Mouse (Mus musculus) liver, embryonic 11.5 days (tissue): ENCODE data around the gene Pinlyp. TPM values are rescaled to one million over a fixed set of nuclear protein-coding genes. Genes with fewer than 3 reads are reported as not detected.
A peak's percentile ranks its signal among the peaks of the same experiment; 100 is the strongest.

Source experiments
- ATAC-seq: fragments of 200-750 bp; cut with Nextera tagmentation; replicated peaks from 2 replicates; pipeline ENCODE4 v1.8.0; 2017; ENCODE audit warnings: moderate number of reproducible peaks, mild to moderate bottlenecking, moderate TSS enrichment, moderate library complexity; ENCODE audit not compliant: low FRiP score
- DNase-seq: peaks from one replicate; pipeline ENCODE4 v3.0.0-alpha.2; 2017; ENCODE audit warnings: low spot score
- H3K27ac ChIP-seq: fragments of 300-500 bp; sonication (generic); 2 replicates; pipeline ENCODE4 v1.5.1; 2014; ENCODE audit warnings: mild to moderate bottlenecking, low read depth, low read length, control low read depth
- H3K27me3 ChIP-seq: fragments of 300-500 bp; sonication (generic); replicated peaks from 2 replicates; pipeline ENCODE4 v1.6.1; 2014; ENCODE audit warnings: low read length, mixed read lengths; ENCODE audit not compliant: control insufficient read depth, insufficient read depth
- H3K36me3 ChIP-seq: fragments of 300-500 bp; sonication (generic); 2 replicates; pipeline ENCODE4 v1.6.1; 2014; ENCODE audit warnings: mild to moderate bottlenecking, low read length, moderate library complexity, mixed read lengths; ENCODE audit not compliant: control insufficient read depth, insufficient read depth
- H3K4me1 ChIP-seq: fragments of 300-500 bp; sonication (generic); replicated peaks from 2 replicates; pipeline ENCODE4 v1.6.1; 2014; ENCODE audit warnings: low read length, mixed read lengths; ENCODE audit not compliant: control insufficient read depth, insufficient read depth
- H3K4me2 ChIP-seq: fragments of 300-500 bp; sonication (generic); 2 replicates; pipeline ENCODE4 v1.6.1; 2014; ENCODE audit warnings: mild to moderate bottlenecking, control low read depth, moderate library complexity
- H3K4me3 ChIP-seq: fragments of 300-500 bp; sonication (generic); 2 replicates; pipeline ENCODE4 v1.5.1; 2014; ENCODE audit warnings: low read depth, low read length, control low read depth
- H3K9ac ChIP-seq: fragments of 300-500 bp; sonication (generic); 2 replicates; pipeline ENCODE4 v1.6.1; 2014; ENCODE audit warnings: low read depth, low read length, control low read depth
- H3K9me3 ChIP-seq: fragments of 300-500 bp; sonication (generic); 2 replicates; pipeline ENCODE4 v1.6.1; 2016; ENCODE audit warnings: low read length, inconsistent platforms, mixed read lengths; ENCODE audit not compliant: control insufficient read depth
- WGBS: fragments of 180-500 bp; shearing (Covaris S2); extraction: QIAGEN DNeasy Blood & Tissue Kit; methylation state at CpG from one replicate; pipeline ENCODE4 v1.1.7; 2014; 5-methylcytosine and 5-hydroxymethylcytosine counted together
- polyA plus RNA-seq: library from polyadenylated mRNA; unstranded; fragments of >200 nt; fragmentation: Nextera tagmentation; extraction: Ambion mirVana; gene quantifications from 2 replicates; pipeline ENCODE4 v1.2.1, GENCODE M21; 2014

Gene Pinlyp
- polyA plus RNA-seq, 1 experiment from 2014 or later: not detected

DNA sequence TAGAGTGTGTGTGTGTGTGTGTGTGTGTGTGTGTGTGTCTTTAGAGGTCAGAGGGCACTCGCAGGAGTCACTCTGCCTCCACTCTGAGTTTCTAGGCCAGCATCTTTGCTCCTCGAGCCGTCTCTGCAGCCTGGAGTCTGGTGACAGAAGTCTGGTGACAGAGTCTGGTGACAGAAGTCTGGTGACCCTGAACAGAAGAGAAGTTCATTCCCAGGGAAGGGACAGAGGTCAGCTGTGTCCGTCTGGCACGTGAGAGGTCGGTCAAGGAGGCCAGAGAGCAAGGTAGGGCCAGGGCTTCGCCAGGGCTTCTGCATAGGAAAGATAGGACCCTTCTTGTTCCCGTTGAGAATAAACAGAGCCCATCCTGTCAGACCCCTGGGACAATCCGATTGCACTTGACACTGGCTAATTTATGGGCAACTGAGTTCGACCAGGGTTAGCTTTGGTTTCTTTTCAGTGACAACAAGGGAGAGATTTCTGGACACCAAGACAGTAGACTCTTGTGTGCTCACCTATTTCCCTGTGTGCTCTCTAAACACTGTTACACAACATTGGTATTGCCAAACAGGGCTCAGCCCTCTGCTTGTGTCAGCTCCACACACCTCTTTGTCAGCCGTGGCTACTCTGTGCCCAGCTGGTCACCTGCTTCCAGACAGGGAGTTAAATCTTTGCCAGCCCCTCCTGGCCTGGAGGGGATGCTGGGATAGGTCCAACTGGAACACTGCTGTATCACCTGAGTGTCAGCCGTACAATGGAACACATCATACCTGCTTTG is 6.3 kb upstream of the Pinlyp start:
- H3K27ac ChIP-seq: no peak overlapping the region
- H3K4me3 ChIP-seq: no peak overlapping the region
- DNase-seq: no peak
- H3K9me3 ChIP-seq: no peaks in the 10 kb centered on the region
- H3K4me1 ChIP-seq: peaks cover 6% of the 10 kb centered on the region
- no peak overlapping the region for H3K4me2 ChIP-seq
- ATAC-seq: no peak
- WGBS: 80% methylated on average over 12 of the region's 12 CpGs
- no peaks in the 10 kb centered on the region for H3K27me3 ChIP-seq
- peaks cover 18% of the 10 kb centered on the region; the same call in 1 of the 2 replicates for H3K36me3 ChIP-seq
- H3K9ac ChIP-seq: no peak overlapping the region

DNA sequence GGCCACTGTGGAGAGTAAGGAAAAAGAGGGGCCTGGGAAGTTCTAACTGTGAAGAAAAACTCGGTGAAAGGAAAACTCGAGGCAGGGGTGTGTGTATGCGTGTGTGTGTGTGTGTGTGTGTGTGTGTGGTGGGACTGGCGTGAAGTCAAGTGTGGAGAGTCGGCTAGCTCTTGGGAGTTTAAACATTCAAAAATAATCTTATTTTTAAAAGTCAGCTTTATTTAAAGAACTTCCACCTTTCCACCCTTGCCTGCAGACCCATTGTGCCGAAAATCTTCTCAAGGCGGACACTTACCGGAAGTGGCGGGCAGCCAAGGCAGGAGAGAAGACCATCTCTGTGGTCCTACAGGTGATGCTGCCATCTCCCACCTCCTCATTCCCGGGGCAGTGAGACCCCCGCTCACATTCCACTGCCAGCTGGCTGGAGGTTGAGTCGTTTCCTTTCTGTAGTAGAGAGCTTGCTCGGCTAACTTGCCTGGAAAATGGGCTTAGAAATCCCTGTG is 1.7 kb upstream of the Pinlyp start:
- Histone ChIP-seq H3K9ac (peak overlapping the region; percentile 67), H3K9me3 (no peaks in the 10 kb centered on the region), H3K27me3 (no peaks in the 10 kb centered on the region), H3K36me3 (peaks cover 12% of the 10 kb centered on the region; the same call in 1 of the 2 replicates), H3K4me3 (peak overlapping the region; percentile 65), H3K4me1 (peaks cover 10% of the 10 kb centered on the region), H3K4me2 (peak overlapping the region; percentile 79), H3K27ac (no peak overlapping the region)
- DNase-seq (no peak), ATAC-seq (peak; percentile 8)
- 31% methylated on average over 13 of the region's 13 CpGs for WGBS

DNA sequence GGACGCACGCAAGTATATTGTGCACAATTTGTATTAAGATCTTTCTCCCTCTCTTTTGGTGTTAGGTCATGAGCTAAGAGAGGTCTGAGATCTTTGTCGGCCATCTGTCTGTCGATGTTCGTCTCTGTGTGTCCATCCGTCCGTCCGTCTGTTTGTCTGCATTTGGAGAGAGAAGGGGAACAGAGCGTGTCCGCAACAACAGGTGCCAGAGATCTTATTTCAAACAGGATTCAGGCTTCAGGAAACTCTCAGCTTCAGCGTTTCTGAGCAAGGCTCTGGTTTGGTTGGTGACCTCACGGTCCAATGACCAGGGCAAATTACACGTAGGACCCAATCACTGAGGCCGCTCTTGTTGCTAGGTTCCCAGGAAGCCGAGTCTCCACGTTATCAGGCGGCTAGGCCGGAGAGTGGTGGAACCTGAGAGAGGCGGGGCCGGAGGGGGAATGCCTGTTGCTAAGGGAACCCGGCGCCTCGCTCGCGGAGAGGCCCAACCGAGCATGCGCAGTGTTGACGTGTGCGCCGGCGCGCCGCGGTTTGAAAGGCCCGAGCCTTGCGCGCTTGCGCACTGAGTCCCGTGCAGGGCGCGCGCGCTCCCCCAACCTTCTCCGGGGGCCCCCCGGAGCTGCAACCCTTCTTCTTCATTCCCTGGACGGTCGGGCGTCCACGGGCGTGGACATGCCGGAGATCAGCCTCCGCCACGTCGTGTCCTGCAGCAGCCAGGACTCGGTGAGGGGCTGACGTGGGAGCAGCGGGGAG is 894 bp upstream of the Pinlyp start:
- Histone ChIP-seq H3K4me2 (peak overlapping the region; percentile 80), H3K27ac (peak overlapping the region; percentile 34; the same call in 1 of the 2 replicates), H3K4me1 (peaks cover 10% of the 10 kb centered on the region), H3K9me3 (no peaks in the 10 kb centered on the region), H3K36me3 (peaks cover 11% of the 10 kb centered on the region; the same call in 1 of the 2 replicates), H3K9ac (peak overlapping the region; percentile 67), H3K4me3 (peak overlapping the region; percentile 65), H3K27me3 (no peaks in the 10 kb centered on the region)
- 1% methylated on average over 57 of the region's 57 CpGs for WGBS
- DNase-seq: peak; percentile 99
- ATAC-seq: peak; percentile 99

DNA sequence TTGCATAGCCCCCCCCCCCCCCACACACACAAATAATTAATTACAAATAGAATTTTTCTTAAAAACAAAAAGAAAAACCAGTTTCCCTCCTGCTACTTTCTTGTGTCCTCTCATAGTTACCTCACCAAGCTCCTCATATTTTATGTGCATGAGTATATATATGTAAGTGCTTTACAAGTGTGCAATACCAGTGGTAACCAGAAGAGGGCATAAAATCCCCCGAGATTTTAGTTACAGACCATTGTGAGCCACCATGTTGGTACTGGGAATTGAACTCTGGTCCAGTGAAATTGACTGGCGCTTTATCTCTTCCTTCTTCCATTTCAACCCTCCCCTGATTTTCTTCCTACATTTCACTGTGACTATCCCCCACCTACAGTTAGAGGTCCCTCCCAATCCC is 1.4 kb downstream of the Pinlyp start:
- Histone ChIP-seq H3K4me3 (no peak overlapping the region), H3K27ac (no peak overlapping the region), H3K27me3 (no peaks in the 10 kb centered on the region), H3K4me2 (no peak overlapping the region), H3K9ac (no peak overlapping the region), H3K4me1 (peaks cover 10% of the 10 kb centered on the region), H3K36me3 (0 out of 2 replicates have a peak, but pooled peaks cover 7% of the 10 kb centered on the region), H3K9me3 (no peaks in the 10 kb centered on the region)
- no peak for DNase-seq
- WGBS: 74% methylated on average over 2 of the region's 2 CpGs
- no peak for ATAC-seq

DNA sequence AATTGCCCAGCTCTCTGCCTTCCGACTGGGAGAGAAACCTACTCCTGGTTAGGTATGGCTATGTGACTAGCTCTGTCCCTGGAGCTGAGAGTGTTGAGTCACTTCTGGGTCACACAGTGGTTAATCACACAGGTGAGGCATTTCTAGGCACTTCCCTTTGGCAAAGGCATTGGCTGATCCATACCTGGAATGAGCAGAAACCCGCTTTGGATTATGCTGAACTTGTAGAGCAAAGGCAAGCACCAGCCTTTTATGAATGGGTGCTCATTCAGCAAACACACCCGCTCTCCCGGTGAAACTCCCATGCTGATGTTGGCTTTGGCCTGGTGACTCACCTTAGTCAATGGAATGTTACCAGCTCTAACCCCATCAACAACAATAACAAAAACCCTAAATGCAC is 6.2 kb downstream of the Pinlyp start:
- Histone ChIP-seq H3K4me3 (no peak overlapping the region), H3K36me3 (no peaks in the 10 kb centered on the region), H3K4me1 (no peaks in the 10 kb centered on the region), H3K27ac (no peak overlapping the region), H3K4me2 (no peak overlapping the region), H3K27me3 (no peaks in the 10 kb centered on the region), H3K9me3 (no peaks in the 10 kb centered on the region), H3K9ac (no peak overlapping the region)
- no peak for ATAC-seq
- 90% methylated on average over 4 of the region's 4 CpGs for WGBS
- no peak for DNase-seq

DNA sequence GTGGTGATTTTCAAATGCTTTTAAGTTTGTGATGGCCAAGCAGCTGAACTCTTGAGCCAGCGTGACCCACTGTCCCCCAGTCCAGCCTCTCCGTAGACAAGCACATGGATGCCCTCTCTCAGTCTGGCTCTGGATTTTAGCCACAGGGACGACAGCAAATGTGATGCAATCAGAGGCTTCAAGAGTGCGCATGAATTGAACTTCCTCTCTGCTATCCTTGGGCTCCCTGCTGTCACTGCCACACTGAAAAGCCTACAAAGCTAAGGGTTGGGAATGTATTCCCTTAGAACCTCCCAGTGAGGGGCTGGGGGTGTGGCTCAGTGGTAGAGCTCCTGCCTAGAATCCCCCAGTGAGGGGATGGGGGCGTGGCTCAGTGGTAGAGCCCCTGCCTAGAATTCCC is 7.2 kb downstream of the Pinlyp start:
- peaks cover 4% of the 10 kb centered on the region for H3K36me3 ChIP-seq
- no peaks in the 10 kb centered on the region for H3K9me3 ChIP-seq
- DNase-seq (no peak), ATAC-seq (no peak)
- WGBS: 61% methylated on average over 5 of the region's 5 CpGs
- no peak overlapping the region for H3K9ac ChIP-seq
- H3K4me3 ChIP-seq: no peak overlapping the region
- no peaks in the 10 kb centered on the region for H3K4me1 ChIP-seq
- H3K27ac ChIP-seq: no peak overlapping the region
- H3K27me3 ChIP-seq: peaks cover 7% of the 10 kb centered on the region
- H3K4me2 ChIP-seq: no peak overlapping the region

DNA sequence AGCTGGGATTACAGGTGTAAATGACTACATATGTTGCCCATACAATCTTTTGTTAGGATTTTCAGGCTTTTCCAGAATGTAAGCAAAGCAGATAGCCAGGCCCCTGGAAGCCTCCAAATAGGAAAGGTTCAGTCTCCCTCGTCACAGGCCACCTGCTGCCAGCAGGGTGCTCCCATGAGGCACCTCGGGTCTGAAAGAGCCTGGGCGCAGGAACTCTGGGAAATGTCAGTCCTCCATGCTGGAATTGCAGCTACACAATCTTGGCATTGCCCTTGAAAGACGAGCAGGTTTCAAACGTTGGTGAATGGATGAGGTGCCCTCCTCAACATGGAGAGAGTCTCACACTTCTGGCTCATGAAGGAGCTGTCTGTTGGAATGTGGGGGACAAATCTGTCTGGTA is 7.8 kb downstream of the Pinlyp start:
- peaks cover 12% of the 10 kb centered on the region for H3K27me3 ChIP-seq
- DNase-seq (no peak), ATAC-seq (no peak)
- no peak overlapping the region for H3K4me2 ChIP-seq
- H3K36me3 ChIP-seq: peaks cover 8% of the 10 kb centered on the region
- H3K4me1 ChIP-seq: no peaks in the 10 kb centered on the region
- no peak overlapping the region for H3K27ac ChIP-seq
- WGBS: 46% methylated on average over 5 of the region's 5 CpGs
- H3K9me3 ChIP-seq: no peaks in the 10 kb centered on the region
- H3K9ac ChIP-seq: no peak overlapping the region
- no peak overlapping the region for H3K4me3 ChIP-seq

DNA sequence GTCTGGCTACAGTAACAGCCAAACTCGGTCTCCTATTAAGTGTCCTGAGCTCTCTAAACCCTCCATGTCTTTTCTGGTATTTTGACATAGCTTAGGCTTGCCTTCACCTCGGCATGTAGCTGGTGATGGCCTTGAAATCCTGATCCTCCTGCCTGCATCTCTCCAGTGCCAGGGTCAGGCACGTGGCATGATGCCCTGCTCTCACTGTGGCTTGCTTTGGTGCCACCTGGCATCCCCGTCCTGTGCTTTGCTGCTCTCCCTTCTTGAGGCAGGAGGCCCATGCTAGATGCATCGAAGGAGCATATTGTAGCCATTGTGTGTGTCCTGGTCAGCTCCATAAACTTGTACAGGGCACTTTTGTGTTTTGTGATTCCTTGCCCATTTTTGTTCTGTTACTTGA is 8.3 kb downstream of the Pinlyp start:
- H3K4me1 ChIP-seq: no peaks in the 10 kb centered on the region
- DNase-seq (no peak), ATAC-seq (no peak)
- H3K27me3 ChIP-seq: peaks cover 13% of the 10 kb centered on the region
- 71% methylated on average over 5 of the region's 5 CpGs for WGBS
- H3K9ac ChIP-seq: no peak overlapping the region
- H3K9me3 ChIP-seq: no peaks in the 10 kb centered on the region
- H3K4me3 ChIP-seq: no peak overlapping the region
- H3K36me3 ChIP-seq: peaks cover 9% of the 10 kb centered on the region
- H3K27ac ChIP-seq: no peak overlapping the region
- no peak overlapping the region for H3K4me2 ChIP-seq
